Comparison of ENCODE assay signal across 16 mouse cellular contexts in genomic region chr1:190444366-190444765, GRCm38 (mm10).
"Had no signal": no experiment of that assay in that cellular context is flagged by ENCODE, and none has a peak within 500 bp of the region (broad histone marks: within the 10 kb centered on the region; RNA-seq: fewer than 3 reads in every experiment).

No protein-coding gene starts in this region.

- H3K27me3 ChIP-seq: intestine, embryonic 15.5 days had no signal

- ATAC-seq: hindbrain, embryonic 16.5 days; intestine, embryonic 15.5 days; liver, postnatal 0 days; lung, postnatal 0 days had no signal

- H3K9ac ChIP-seq: intestine, embryonic 15.5 days; limb, embryonic 12.5 days; limb, embryonic 15.5 days; liver, embryonic 14.5 days; liver, postnatal 0 days; lung, embryonic 14.5 days; stomach, embryonic 15.5 days had no signal

- H3K9me3 ChIP-seq: intestine, embryonic 15.5 days; limb, embryonic 12.5 days; limb, embryonic 15.5 days; stomach, embryonic 15.5 days had no signal

- H3K36me3 ChIP-seq: intestine, embryonic 15.5 days; limb, embryonic 12.5 days; limb, embryonic 15.5 days; stomach, embryonic 15.5 days had no signal

- H3K4me1 ChIP-seq: limb, embryonic 12.5 days; limb, embryonic 15.5 days; stomach, embryonic 15.5 days had no signal

- H3K27ac ChIP-seq: intestine, embryonic 15.5 days; limb, embryonic 12.5 days; limb, embryonic 15.5 days; liver, embryonic 14.5 days; macrophage; stomach, embryonic 15.5 days had no signal

- DNase-seq: left cerebral cortex, postnatal 4 days; liver, postnatal 0 days; lung, embryonic 14.5 days; midbrain, embryonic 14.5 days; right cerebral cortex, postnatal 25 days; spleen, adult 18-20 months; thymus, postnatal 25 days had no signal

- H3K4me2 ChIP-seq: intestine, embryonic 15.5 days; limb, embryonic 12.5 days; limb, embryonic 15.5 days; liver, embryonic 11.5 days; lung, embryonic 14.5 days; stomach, embryonic 15.5 days had no signal

- H3K4me3 ChIP-seq: intestine, embryonic 15.5 days; limb, embryonic 12.5 days; limb, embryonic 15.5 days; stomach, embryonic 15.5 days had no signal
